Mouse (Mus musculus) Patski (cell line): Measurements from ENCODE around the gene Ccr10. TPM values are rescaled to one million over a fixed set of nuclear protein-coding genes. Genes with fewer than 3 reads are reported as not detected.

ENCODE experiments used
- ATAC-seq: fragments of 100-300 bp; one replicate; pipeline ENCODE4 v1.8.0; 2021
- CTCF ChIA-PET: fragments of 350-600 bp; sonication (Branson Sonifier 250); formaldehyde crosslinking; loops from one replicate; lab custom pipeline; 2022; ENCODE audit warnings: inconsistent platforms; lab: Charles Lee
- POLR2A ChIA-PET: fragments of 350-600 bp; sonication (Branson Sonifier 250); formaldehyde crosslinking; loops from one replicate; lab custom pipeline; 2022; ENCODE audit warnings: antibody characterized with exemption, inconsistent platforms; lab: Charles Lee
- DNase-seq: peaks from one replicate; pipeline ENCODE4 v3.0.0-alpha.2; 2011; ENCODE audit warnings: low read depth, low spot score
- H3K27me3 ChIP-seq: fragments of 371-371 bp; one replicate; pipeline ENCODE4 v1.5.1; 2021
- CTCF ChIP-seq: fragments of 100-300 bp; IDR thresholded peaks from one replicate; pipeline ENCODE4 v1.5.1; 2021
- in situ Hi-C: fragments of 300-500 bp; cut with MboI; formaldehyde crosslinking; loops from 3 replicates; pipeline ENCODE4 v1.11.1; 2018; ENCODE audit warnings: low pct_unique_long_range_greater_than_20kb, mixed read lengths
- polyA plus RNA-seq: library from polyadenylated mRNA; unstranded; gene quantifications from one replicate; pipeline ENCODE4 v1.2.3, GENCODE M21; 2021

Gene Ccr10
- polyA plus RNA-seq, 1 experiment from 2014 or later, result 0.95 TPM

GRCm38 (mm10) chr11:101146377-101146776 is 28.9 kb downstream of the Ccr10 start:
- POLR2A ChIA-PET, result no interaction called here
- DNase-seq (no peak), ATAC-seq (no peak)
- in situ Hi-C loops, result no loop called here
- CTCF ChIA-PET, result interaction anchor here (1.4 kb wide), 1 partner anchor 9 kb away, joined by 3 read pairs; no protein-coding TSS in a partner anchor
- no peaks in the 10 kb centered on the region for H3K27me3 ChIP-seq
- no peak for TF ChIP-seq CTCF

- ChIA-PET CTCF (no interaction called here), POLR2A (interaction anchor here (0.6 kb wide), 1 partner anchor 102 kb away, joined by 3 read pairs; the partner anchor contains the start of gene Ramp2)
- ATAC-seq (peak; percentile 17), DNase-seq (no peak)
- no peak for TF ChIP-seq CTCF
- no peaks in the 10 kb centered on the region for H3K27me3 ChIP-seq
- in situ Hi-C loops, result no loop called here
Measured at GRCm38 (mm10) chr11:101143338-101144225, 31.7 kb downstream of the Ccr10 start.

GRCm38 (mm10) chr11:101142215-101142967 is 32.9 kb downstream of the Ccr10 start:
- ChIA-PET CTCF (no interaction called here), POLR2A (interaction anchor here (0.5 to 3.3 kb wide), 2 partner anchors 27 to 69 kb away, joined by 3 to 31 read pairs; partner anchors contain the start of genes Cntnap1 and Plekhh3)
- DNase-seq (no peak), ATAC-seq (no peak)
- TF ChIP-seq CTCF, result no peak
- no peaks in the 10 kb centered on the region for H3K27me3 ChIP-seq
- in situ Hi-C loops, result no loop called here

GRCm38 (mm10) chr11:101141088-101141487 is 34.2 kb downstream of the Ccr10 start:
- no peaks in the 10 kb centered on the region for H3K27me3 ChIP-seq
- no peak for ATAC-seq
- POLR2A ChIA-PET, result interaction anchor here (0.7 to 3.3 kb wide), 2 partner anchors 22 to 28 kb away, joined by 3 to 31 read pairs; partner anchors contain the start of genes Cntnap1, Plekhh3, Retreg3 and Tubg1
- no peak for TF ChIP-seq CTCF
- in situ Hi-C loops, result no loop called here
- no peak for DNase-seq
- CTCF ChIA-PET, result interaction anchor here (0.9 to 1.2 kb wide), 5 partner anchors 11 to 45 kb away, joined by 3 to 4 read pairs (median 3); partner anchors contain the start of gene Psmc3ip

GRCm38 (mm10) chr11:101140164-101140819 is 35.0 kb downstream of the Ccr10 start:
- in situ Hi-C loops, result no loop called here
- peak; percentile 85 for DNase-seq
- CTCF ChIA-PET, result interaction anchor here (0.9 to 1.2 kb wide), 7 partner anchors 12 to 44 kb away, joined by 3 to 4 read pairs (median 3); partner anchors contain the start of genes Ccr10 and Psmc3ip
- no peak for TF ChIP-seq CTCF
- POLR2A ChIA-PET, result interaction anchor here (0.7 to 3.3 kb wide), 2 partner anchors 21 to 29 kb away, joined by 3 to 31 read pairs; partner anchors contain the start of genes Cntnap1, Plekhh3, Retreg3 and Tubg1
- no peaks in the 10 kb centered on the region for H3K27me3 ChIP-seq
- peak; percentile 74 for ATAC-seq

GRCm38 (mm10) chr11:101138536-101139181 is 36.6 kb downstream of the Ccr10 start:
- in situ Hi-C loops, result no loop called here
- no peaks in the 10 kb centered on the region for H3K27me3 ChIP-seq
- ATAC-seq (peak; percentile 34), DNase-seq (no peak)
- TF ChIP-seq CTCF, result no peak
- CTCF ChIA-PET, result interaction anchor here (1.2 kb wide), 1 partner anchor 8 kb away, joined by 3 read pairs; no protein-coding TSS in a partner anchor
- POLR2A ChIA-PET, result interaction anchor here (1.2 kb wide), 1 partner anchor 35 kb away, joined by 3 read pairs; no protein-coding TSS in a partner anchor

GRCm38 (mm10) chr11:101137000-101137399 is 38.2 kb downstream of the Ccr10 start:
- H3K27me3 ChIP-seq, result no peaks in the 10 kb centered on the region
- DNase-seq (no peak), ATAC-seq (no peak)
- ChIA-PET POLR2A (interaction anchor here (1.4 kb wide), 1 partner anchor 10 kb away, joined by 3 read pairs; no protein-coding TSS in a partner anchor), CTCF (interaction anchor here (1.0 kb wide), 1 partner anchor 10 kb away, joined by 3 read pairs; no protein-coding TSS in a partner anchor)
- in situ Hi-C loops, result no loop called here
- TF ChIP-seq CTCF, result no peak

GRCm38 (mm10) chr11:101134217-101134865 is 40.9 kb downstream of the Ccr10 start:
- POLR2A ChIA-PET, result interaction anchor here (1.4 kb wide), 1 partner anchor 35 kb away, joined by 4 read pairs; no protein-coding TSS in a partner anchor
- TF ChIP-seq CTCF, result no peak
- CTCF ChIA-PET, result no interaction called here
- in situ Hi-C loops, result no loop called here
- DNase-seq (no peak), ATAC-seq (no peak)
- H3K27me3 ChIP-seq, result no peaks in the 10 kb centered on the region

GRCm38 (mm10) chr11:101133037-101133436 is 42.2 kb downstream of the Ccr10 start:
- ChIA-PET POLR2A (no interaction called here), CTCF (no interaction called here)
- ATAC-seq (no peak), DNase-seq (no peak)
- H3K27me3 ChIP-seq, result no peaks in the 10 kb centered on the region
- in situ Hi-C loops, result no loop called here
- TF ChIP-seq CTCF, result no peak
